Mouse (Mus musculus) embryo, embryonic 11.5 days (tissue): Measurements from ENCODE around the gene Crebzf.

Experiments used
- DNase-seq: peaks from one replicate; pipeline ENCODE4 v3.0.0-alpha.2; 2012; ENCODE audit warnings: low read depth, low spot score

Gene Crebzf

DNA sequence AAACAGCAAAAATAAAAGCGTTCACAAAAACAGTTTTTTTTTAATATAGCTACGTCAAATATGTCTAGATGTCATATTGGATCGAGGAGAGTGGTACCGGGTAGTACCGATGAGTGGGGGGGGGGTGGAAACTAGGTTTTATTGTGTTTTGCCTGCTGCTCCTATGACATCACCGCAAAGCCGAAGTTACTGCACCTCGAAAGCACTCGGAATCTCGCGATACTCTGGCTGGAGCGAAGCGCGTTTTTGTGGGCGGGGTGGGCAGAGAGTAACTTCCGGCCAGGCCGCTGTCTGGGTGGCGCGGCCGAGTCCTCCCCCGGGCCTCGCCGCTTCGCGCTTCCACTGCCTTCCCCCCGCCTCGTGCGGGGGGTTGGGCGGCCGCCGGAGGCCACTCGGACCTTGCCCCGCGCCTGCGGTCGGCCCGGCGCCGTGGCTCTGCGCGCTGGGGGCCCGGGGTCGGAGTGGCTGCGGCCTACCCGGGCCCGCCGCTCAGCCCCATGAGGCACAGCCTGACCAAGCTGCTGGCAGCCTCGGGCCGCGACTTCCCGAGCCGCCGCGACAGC, at the start of gene Crebzf:
TSS of gene Crebzf (plus strand) at position 212 of the 563 bp plus-strand sequence.
- peak; percentile 96 for DNase-seq

DNA sequence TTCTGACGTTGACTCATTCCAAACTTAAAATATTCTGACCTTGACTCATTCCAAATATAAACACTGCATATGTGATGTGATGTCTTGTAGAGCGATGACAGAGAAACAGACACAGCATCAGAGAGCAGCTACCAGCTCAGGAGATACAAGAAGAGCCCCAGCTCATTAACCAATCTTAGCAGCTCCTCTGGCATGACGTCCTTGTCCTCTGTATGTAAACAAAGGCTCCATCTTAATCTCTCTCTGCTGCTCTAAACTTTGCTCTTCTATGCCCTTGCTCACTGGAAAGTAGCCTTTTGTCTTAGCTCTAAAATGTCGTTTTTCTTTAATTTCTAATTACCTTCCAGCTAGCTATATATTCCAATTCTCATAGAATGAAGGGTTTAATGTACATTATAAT, 47.5 kb upstream of the Crebzf start:
- DNase-seq, result no peak

DNA sequence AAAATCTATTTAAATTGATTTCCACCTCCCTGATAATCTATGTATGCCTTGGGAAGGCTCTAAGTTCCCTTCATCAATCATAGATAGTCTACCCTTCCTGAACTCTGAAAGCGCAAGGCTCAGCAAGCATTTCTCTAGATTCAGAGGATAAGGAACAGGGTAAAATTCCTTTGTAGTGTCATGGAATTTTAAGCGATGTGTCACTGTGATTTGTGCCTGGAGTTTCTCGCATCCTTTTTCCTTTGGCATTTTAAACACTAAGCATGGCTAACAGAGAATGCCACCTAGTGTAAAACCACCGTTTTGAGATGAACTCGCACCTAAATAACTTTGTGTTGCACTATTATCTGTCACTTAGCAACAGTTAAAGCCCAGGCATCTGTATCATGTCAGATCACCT, 46.6 kb upstream of the Crebzf start:
- DNase-seq, result no peak

DNA sequence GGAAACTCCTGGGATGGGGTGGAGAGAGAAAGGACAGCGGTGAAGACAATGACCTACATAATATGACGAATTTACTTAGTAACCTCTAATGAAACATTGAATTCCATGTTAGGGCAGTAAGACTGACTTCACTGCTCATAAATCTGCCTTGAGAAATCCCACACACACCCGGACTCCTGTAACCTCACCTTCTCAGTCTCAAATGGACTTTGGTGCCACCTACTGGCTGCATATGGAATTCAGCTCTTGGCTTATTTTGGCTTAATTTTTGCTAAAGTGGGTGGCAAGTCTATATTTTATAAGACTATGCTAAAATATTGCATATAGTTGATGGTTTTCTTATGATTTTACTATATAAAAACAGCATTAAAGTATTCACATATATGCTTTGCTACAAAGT, 32.6 kb upstream of the Crebzf start:
- DNase-seq, result peak; percentile 37

DNA sequence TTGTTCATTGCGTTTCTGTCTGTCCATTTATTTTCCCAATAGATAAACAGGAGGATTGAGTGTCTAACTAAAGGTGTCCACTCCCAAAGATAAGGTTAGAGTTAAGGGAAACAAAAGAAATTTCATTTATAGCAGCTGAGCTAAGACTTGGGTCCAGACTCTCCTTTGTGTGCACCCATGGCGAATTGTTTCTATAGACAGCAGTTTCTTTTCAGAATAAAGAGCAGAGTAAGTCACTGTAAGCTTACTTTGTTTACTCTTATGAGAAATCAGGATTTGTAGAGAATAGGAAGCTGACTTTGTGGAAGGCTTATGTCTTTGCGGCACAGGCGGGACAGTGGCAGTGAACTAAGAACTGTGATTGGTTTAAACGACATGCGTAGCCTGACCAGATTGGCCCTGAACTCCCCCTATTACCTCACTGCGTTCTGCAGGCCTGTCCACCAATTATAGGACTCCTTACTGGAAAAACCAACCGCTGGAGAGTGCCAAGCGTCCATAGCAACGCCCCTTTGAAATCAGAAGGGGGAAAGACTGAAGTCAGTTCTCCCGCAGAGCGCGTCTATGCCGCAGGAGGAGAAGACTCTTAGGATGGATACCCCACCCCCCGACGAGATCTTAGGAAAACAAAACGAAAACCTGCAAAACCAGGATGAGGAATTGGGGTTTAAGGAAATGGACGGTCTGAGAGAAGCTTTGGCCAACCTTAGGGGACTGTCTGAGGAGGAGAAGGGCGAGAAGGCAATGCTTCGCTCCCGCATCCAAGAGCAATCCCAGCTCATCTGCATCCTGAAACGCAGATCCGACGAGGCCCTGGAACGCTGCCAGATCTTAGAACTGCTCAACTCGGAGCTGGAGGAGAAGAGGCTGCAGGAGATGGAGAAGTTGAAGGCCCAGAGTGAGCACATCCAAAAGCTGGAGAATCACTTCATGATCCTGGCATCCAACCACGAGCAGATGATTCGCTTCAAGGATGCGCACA, 16.2 kb upstream of the Crebzf start, which contains the start of gene Ccdc89:
TSS of gene Ccdc89 (plus strand) at position 558 of the 982 bp plus-strand sequence.
- peak; percentile 79 for DNase-seq

DNA sequence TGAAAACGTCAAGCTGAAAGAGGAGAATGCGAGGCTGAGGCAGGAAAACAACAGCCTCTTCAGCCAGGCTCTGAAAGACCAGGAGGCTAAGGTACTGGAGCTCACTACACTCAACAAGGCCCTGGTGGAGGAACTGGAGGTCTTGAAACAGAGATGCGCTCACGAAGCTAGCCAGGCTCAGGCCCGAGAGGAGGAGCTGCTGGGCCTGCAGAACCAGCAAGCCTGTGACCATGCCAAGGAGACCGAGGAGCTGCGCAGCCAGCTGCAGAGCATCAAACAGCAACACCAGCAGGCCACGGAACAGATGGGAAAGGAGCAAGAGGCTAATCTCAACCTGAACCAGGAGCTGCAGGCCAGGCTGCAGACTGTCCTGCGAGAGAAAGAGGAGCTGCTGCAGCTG, 15.5 kb upstream of the Crebzf start:
- no peak for DNase-seq

DNA sequence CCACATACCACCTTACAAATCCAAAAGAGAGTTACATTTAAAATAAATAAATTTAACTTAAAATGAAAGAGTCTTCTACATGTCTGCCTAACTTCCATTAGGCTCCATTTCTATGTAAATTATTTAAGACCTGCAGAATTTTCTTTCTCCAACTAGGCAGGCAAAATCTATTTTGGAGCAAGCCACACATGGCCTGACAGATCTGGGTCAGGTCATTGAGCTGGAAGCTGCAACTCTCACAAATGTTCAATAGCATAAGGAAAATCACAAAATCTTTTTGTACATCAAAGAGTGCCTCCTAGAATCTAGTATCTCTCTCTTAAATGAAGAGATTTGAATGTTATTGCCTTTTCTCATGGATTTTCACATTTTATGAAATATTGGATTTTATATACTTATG, 10.3 kb upstream of the Crebzf start:
- DNase-seq, result no peak

DNA sequence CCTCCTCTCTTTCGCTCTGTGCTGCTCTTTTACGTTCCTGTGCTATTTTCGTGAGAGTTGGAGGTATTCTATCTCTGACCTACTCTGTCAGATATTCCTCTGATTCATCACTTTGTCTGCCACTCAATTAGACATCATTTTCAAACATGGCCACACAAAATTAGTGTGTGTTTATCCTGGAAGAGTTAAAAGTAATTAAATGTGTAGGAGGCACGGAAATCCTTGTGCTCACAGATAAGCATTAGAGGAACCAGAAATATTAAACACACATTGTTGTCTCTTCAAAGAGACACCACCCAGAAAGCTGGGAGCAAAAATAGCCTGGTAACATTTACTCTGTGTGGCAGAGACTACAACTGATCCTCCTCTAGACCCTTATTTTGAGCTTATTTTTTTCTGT, 2.5 kb upstream of the Crebzf start:
- no peak for DNase-seq

DNA sequence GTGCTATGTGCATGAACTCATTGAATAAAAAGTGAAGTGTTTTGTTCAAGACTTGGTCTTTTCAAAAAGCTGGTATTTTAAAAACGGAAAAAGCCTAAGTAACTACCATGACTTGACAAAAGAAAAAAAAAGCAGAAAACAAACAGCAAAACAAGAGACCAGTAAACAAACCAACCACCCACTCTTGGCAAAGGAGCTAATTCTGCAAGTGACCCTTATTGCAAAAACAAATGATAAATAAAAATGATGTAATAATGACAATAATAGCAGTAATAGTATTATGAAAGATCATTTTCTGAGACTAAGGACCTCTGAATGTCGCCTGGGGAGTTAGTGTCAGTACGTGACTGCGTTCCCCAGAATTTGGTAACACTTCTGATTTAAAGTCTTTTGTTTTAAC, 459 bp upstream of the Crebzf start:
- DNase-seq, result no peak

DNA sequence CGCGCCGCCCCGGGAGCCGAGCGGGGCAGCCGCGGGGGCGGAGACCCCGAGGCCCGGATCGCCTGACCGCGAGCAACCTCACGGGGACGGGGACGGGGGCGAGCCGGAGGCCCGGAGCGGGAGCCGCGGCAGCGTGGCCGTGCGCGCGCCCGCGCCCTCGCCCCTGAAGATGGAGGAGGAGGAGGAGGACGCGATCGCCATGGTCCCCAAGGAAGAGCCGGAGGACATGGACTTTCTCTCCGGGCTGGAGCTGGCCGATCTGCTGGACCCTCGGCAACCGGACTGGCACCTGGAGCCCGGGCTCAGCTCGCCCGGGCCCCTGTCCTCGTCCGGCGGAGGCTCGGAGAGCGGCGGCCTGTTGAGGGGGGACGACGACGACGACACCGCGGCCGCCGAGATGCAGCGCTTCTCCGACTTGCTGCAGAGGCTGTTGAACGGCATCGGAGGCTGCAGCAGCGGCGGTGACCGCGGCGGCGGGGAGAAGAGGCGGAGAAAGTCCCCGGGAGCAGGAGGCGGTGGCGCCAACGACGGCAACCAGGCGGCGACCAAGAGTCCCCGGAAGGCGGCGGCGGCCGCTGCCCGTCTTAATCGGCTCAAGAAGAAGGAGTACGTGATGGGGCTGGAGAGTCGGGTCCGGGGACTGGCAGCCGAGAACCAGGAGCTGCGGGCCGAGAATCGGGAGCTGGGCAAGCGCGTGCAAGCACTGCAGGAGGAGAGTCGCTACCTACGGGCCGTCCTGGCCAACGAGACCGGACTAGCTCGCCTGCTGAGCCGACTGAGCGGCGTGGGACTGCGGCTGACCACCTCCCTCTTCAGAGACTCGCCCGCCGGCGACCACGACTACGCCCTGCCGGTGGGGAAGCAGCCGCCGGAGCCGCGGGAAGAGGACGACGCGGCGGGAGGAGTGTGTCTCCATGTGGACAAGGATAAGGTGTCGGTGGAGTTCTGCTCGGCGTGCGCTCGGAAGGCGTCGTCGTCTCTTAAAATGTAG, 867 bp downstream of the Crebzf start:
- DNase-seq, result no peak

DNA sequence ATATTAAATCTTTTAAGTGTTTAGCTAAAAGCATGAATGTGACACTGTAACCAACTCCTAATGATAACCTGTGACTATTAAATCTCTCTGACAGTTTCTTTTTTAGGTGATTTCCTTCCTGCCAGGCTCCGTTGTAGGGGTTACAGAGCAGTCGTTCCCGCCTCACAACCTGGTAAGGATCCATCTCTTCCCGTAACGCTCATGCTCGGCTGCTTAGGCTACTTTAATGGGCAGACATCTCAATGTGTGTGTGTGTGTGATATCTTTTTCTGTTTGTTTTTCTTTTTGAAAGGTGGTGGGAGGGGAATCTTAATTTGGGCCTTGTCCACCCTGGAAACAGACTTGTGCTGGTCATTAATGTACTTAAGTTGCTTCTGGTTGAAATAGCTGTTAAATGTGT, 1.7 kb downstream of the Crebzf start:
- no peak for DNase-seq

DNA sequence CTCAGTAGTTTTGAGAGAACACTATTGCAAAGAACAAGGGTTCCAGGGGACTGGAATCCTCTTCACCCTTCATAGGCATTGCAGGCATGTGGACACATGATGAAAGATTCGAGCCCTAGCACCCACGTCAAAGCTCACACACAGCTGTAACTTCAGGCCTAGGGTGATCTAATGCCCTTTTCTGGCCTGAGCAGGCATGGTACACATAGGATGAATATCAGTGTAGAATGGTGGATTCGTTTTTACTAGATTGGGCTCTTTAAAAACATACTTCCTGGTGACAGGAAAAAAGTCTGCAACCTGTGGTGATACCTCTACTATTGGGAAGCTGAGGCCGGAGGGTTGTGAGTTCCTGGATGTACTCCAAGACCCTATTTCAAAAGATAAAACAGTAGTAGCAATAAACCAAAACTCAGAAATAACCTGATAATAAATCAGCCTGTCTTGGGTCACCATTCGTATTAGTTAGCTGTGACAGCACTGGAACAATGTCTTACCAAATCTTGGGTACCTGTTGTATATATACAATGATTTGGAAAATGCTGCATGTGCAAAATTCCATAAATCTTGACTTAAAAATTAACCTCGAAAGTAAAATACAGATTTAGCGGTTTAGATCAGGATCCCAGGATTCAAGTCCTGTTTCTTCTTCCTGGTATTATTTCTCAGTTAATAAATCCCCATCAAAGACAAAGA, 13.8 kb downstream of the Crebzf start:
- no peak for DNase-seq

DNA sequence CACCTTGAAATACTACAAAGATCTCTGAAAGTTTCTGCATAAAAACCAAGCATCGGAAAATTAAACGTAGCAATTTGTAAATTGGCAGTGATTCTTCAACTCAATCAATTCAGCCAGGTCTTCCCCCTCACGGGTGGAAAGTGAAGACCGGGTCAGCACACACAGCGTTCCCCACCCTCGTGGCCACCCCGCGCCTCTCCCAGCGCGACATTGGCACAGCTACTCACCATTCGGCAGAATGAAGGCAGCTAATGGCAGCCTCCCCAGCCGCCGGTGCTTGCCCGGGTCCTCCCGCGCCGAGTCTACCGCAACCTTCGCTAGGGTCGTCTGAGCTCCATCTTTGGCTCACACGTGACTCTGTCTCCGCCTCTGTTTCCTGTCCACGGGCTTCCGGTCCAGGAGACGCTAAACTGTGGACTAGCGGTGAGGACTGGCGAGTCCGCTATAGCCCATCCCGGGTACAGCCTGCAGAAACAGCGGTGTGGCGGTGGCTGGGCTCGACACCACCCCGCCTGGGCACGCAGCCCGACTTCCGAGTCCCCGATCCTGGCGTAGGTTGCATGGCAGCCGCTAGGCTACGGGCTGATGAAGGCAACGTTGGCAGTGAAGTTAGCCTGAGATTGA, 14.4 kb downstream of the Crebzf start, which contains the start of gene Tmem126a:
TSS of gene Tmem126a (minus strand) at position 385 of the 624 bp plus-strand sequence.
- DNase-seq, result peak; percentile 78

DNA sequence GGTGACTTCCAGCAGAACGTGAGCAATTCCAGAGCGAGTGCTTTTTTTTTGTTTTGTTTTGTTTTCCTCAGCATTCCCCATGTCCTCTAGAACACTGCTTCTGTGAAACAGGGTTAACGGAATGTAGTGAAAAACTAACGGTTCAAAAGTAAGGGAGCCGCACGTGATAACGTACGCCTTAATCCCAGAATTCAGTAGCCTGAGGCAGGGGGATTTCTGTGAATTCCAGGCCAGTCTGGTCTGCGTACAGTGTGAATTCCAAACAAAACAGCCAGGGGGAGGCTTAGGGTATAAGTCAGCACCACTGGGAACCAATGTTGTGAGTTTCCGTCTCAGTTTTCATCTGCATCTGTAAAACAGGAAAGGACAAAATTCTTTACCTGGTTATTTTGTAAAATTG, 15.0 kb downstream of the Crebzf start:
- DNase-seq, result no peak

DNA sequence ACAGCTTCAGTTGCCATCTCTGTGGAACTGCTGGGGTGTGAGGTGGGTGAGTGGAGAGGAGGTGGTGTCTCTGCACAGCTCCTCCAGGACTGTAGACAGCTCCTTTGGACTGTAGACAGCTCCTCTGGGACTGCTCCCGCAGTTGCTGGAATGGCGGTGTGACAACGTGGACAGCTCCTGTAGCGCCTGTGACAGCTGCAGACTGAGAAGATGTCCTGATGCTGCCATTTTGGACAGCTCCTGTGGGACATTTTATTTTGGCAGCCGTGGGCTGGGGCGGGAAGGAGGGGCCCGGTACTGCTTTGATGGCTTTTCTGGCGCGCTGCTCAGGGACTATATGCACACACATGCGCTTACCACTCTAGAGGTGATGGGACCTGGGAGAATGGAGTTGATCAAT, 17.8 kb downstream of the Crebzf start:
- DNase-seq, result no peak

DNA sequence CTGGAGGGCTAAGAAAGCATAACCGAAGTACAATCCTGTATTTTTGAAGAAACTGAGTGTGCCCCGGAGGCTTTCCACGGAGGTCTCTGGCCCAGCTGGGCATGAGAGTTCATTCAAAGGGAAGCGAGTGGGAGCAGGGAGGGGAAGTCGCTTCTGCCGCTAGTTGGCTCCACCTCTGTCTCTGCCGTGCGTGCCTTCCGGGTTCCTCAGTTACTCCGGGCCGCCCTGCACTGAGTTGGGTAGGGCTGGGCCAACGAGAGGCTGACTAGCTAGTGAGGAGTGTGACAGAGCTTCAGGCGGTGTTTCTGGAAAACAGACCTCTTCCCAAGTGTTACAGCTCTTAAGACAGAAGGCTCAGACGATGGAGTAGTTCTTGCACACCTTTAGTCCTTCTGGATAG, 18.4 kb downstream of the Crebzf start:
- DNase-seq, result no peak

DNA sequence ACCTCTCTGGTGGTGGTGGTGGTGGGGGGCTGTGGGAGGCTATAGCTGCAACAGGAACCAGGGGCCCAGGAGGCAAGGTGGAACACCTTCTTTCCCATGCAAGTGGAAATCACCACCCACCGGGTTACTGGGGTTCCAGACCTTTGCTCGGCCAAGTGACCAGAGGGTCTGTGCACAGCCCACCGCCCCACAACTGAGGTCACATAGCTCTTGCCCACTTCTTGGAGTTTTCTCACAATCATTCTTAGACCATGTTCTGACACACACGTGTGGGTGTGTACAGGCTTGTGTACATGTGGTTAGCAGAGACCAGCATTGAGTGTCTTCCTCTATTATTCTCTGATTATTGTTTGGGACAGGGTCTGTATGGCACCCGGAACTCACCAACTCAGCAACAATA, 18.9 kb downstream of the Crebzf start:
- no peak for DNase-seq

DNA sequence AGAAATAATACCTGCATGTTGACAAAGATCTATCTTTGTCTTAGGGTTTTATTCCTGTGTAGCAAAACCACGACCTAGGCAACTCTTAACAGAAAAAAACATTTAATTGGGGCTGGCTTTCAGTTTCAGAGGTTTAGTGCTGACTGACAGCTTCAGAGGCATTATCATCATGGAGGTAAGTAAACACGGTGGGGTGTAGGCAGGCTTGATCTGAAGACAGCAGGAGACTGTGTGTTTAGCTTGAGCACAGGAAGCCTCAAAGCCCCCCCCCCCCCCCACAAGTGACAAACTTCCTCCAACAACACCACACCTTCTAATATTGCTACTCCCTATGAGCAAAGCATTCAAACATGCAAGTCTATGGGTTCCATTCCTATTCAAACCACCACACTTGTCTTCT, 31.0 kb downstream of the Crebzf start:
- DNase-seq, result no peak

DNA sequence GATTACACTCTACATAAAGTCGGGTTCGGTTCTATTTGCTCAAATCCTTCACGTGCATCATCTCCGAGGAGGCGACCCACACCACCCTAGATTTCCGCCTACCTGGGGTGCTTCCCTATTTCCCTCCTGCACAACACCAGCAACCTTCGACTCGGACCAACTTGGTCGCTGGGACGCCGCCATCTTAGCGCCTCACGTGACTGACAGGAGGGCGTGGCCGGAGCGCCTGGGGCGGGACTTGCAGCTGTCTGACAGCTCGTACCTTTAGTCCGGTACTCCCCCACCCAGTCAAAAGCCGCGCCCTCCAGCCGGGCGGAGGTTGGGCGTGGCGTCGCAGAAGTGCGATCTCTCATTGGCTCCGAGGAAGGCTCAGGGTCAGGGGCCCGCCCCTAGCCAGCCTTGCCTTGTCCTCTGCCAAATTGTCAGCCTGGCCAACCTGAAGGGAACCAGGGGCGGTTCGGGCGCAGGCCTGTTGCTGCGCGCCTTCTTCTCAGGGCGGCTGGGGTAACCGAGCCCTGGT, 33.3 kb downstream of the Crebzf start, which contains the start of gene Tmem126b:
TSS of gene Tmem126b (minus strand) at position 209 of the 520 bp plus-strand sequence.
- peak; percentile 97 for DNase-seq
